Mouse (Mus musculus): ENCODE measurements around the gene Zfp131. TPM values are rescaled to one million over a fixed set of nuclear protein-coding genes. Genes with fewer than 3 reads are reported as not detected.

The Zfp131 gene
- total RNA-seq, 2 experiments from 2014 or later, result 43.0 to 43.6 TPM

DNA sequence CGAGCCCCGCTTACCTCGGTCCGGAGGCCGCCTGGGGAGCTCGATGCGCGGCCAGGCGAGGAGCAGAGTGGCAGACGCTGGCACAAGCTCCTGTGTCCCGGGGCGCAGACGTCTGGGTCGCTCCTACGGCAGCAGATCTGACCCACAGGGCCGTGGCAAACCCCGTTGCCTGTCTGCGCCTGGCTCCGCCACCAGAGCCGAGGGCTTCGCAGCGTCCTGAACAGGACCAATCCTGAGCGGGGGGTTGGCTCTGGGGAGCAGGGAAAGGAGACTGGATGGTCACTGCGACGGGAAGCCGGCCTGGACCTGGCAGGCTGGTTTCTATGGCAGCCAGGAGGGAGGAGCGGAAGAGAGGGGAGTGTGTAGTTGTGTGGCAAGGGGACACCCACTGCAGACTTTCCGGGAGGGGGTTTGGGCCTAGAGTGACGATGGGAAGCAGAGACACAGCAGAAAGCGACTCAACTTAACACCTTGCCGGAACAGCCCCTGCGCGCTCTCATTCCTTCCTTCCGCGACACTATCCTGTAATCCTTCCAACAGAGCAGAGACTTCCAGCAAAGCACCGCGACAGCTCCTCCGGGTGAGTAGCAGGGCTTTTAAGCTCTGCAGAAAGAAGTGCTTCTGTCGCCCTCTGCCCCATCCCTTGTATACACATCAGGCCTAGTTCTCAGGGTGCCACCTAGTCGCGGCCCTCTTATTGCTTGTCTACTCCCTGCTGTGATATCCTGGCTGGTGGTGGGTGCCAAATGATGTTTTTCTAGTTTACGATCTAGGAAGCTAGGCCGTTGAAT is 34.8 kb downstream of the Zfp131 start, which contains the start of gene Nim1k:
Nim1k (minus strand) TSS at position 202 of the 791 bp plus-strand sequence.
- ATAC-seq (ENCODE audit: poor library complexity, severe bottlenecking), result peak; percentile 72

DNA sequence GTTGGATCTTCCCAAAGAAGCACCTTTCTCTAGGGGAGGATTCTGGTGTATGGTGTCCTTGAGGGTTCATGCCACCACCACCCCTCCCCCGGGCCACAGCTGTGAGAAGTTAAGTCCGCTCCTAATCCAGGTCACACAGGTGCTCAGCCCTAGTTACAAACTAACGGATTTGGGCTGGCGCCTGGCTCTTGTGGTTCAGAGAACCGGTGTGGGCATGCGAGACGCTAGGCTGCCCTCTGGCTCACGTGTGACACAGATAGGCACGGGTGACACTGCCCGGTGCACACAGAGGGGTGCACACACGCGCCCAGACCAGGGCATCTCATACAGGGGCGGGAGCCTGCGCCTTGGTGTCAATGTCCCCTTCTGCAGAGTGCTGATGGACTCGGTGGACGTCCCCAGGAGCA is 35.5 kb downstream of the Zfp131 start:
- peak; percentile 51 for ATAC-seq (ENCODE audit: poor library complexity, severe bottlenecking)

GRCm38 (mm10) chr13:119754635-119755020 is 36.1 kb downstream of the Zfp131 start:
- peak; percentile 38; the same call in 1 of the 2 replicates for ATAC-seq (ENCODE audit: poor library complexity, severe bottlenecking)

- ATAC-seq (ENCODE audit: poor library complexity, severe bottlenecking), result peak; percentile 31; the same call in 1 of the 2 replicates
Observed at GRCm38 (mm10) chr13:119753859-119754634, 36.6 kb downstream of the Zfp131 start.

DNA sequence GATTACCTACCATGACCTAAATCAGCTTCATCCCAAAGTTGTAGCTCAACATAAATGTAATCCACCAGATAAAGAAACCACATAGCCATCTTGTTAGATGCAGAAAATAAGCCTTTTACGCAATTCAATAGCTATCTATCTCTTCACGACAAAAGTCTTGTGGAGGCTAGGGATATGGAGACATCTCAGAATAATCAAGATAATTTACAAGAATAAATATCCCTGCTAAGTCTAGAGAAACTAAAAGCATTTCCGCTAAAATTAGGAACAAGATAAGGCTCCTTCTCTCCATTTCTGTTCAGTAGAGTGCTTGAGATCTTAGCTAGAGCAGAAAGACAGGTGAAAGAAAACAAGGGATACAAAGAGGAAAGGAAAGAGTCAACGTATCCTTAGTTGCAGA is 43.8 kb downstream of the Zfp131 start:
- ATAC-seq (ENCODE audit: poor library complexity, severe bottlenecking), result no peak

GRCm38 (mm10) chr13:119743470-119743869 is 47.2 kb downstream of the Zfp131 start:
- ATAC-seq (ENCODE audit: poor library complexity, severe bottlenecking), result peak; percentile 59

- no peak for ATAC-seq (ENCODE audit: poor library complexity, severe bottlenecking)
Observed at GRCm38 (mm10) chr13:119742711-119743415, 47.8 kb downstream of the Zfp131 start.

DNA sequence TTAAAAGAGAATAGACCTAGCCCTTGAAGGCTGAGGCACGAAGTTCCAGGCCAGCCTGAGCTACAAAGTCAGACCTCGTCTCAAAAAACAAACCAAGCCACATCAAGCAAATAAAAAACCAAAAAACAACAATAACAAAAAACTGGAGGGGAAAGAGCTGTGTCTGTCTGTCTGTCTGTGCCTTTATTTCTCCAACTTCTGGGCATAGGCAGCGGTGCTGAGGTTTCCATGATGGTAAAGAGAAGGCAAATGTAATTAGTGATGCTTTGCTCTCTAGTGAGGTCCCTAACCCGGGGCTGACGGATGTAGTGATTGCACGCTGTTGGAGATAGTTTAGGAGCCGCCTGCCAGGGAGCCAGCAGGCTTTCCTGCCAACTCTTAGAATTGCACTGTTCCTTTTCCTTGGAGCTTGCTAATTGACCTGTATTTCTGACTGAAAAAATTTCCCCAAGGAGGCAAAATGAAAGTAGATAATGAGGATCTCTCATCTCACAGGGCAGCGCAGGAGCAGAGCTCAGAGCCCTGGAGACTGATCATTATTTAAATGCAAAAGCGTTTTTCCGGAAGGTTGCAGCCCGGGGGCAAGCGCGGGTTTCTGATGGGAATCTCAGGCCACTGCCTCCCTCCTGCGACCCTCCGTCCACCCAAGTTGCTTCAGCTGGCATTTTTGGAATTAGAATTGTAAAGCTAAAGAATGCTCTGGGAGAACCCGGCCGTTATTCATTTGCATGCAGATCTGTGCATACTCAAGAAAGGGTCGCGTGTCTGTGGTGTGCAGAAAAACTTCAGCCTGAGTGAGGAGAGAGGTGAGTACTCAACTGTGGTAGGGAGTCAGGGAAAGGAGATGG is 49.1 kb downstream of the Zfp131 start:
- ATAC-seq (ENCODE audit: poor library complexity, severe bottlenecking), result no peak

DNA sequence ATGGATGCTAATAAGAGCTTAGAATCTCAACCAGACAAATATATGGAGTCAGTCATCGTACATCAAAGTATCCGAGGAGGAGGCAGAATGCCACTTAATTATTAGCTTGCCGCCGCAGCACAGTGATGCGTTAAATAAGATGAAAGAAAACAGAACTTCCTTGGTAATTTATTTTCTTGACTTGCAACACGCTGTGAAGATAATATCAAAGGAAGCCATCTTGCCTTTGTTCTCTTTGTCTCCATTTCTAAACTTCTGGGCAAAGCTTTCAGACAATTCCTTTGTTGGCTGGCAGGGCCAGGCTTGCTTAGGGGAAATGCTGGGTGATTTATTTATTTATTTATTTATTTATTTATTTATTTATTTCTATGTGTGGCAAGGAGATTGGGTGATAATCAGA is 59.2 kb downstream of the Zfp131 start:
- no peak for ATAC-seq (ENCODE audit: poor library complexity, severe bottlenecking)

DNA sequence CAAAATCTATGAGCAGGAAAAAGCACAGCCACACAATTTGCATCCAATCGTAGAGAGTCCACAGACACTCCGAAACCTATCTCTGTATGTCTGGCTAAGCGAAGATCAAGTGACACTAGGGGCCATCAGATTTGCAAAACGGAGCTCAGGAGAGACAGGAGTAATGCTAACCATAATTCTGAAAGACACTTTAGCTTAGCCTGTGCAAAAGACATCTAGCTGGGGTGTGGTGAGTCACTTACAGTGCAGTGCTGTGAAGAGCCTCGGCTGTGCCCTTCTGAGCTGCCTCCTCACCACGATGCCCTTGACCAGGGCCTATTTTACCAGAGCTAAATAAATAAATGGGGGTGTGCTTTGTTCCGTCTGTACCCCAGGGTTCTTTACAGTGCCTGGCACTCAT is 61.3 kb downstream of the Zfp131 start:
- no peak for ATAC-seq (ENCODE audit: poor library complexity, severe bottlenecking)

DNA sequence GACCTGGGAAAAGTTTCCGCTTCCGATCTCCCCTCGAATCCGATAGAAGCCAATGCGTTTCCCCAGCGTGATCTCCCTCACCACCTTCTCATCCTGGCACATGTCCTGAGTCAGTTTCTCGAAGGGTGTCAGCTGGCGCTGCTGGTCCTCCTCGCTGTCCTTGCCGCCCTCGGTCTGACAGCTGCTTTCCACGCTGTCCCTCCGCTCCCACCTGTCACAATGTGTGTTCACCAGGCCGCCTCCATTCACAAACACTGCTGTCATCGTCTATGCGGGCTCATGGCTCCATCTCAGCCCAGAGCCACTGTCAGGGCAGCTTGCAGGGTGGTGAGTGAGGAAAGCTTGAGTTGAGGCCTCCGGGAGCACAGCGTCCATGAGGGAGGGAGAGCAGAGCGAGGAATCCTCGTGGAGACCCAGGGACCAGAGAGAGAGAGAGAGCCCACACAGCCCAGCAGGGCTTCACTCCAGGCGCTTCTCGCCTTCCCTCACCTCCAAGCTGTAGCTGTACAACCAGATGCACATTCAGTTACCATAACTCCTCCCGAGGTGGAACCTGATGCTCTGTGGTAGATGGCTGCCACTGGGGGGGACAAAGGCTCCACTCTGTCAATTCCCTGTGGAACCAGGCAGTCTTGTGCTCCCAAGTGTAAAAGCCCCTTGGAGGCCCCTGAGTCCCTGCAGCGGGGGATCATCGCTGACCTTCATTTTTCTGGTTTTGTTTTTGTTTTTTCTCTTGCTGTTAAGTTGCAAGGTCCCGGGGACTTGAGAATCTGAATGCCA is 62.9 kb downstream of the Zfp131 start:
- ATAC-seq (ENCODE audit: poor library complexity, severe bottlenecking), result no peak

- no peak for ATAC-seq (ENCODE audit: poor library complexity, severe bottlenecking)
Observed at GRCm38 (mm10) chr13:119724541-119724940, 66.1 kb downstream of the Zfp131 start.

- ATAC-seq (ENCODE audit: poor library complexity, severe bottlenecking), result no peak
Observed at GRCm38 (mm10) chr13:119723368-119723767, 67.3 kb downstream of the Zfp131 start.

- no peak for ATAC-seq (ENCODE audit: poor library complexity, severe bottlenecking)
Observed at GRCm38 (mm10) chr13:119722447-119722846, 68.2 kb downstream of the Zfp131 start.

GRCm38 (mm10) chr13:119716105-119716504 is 74.6 kb downstream of the Zfp131 start:
- ATAC-seq (ENCODE audit: poor library complexity, severe bottlenecking), result no peak
